Comparison of ENCODE assay signal across 8 mouse cellular contexts in the genomic region with DNA sequence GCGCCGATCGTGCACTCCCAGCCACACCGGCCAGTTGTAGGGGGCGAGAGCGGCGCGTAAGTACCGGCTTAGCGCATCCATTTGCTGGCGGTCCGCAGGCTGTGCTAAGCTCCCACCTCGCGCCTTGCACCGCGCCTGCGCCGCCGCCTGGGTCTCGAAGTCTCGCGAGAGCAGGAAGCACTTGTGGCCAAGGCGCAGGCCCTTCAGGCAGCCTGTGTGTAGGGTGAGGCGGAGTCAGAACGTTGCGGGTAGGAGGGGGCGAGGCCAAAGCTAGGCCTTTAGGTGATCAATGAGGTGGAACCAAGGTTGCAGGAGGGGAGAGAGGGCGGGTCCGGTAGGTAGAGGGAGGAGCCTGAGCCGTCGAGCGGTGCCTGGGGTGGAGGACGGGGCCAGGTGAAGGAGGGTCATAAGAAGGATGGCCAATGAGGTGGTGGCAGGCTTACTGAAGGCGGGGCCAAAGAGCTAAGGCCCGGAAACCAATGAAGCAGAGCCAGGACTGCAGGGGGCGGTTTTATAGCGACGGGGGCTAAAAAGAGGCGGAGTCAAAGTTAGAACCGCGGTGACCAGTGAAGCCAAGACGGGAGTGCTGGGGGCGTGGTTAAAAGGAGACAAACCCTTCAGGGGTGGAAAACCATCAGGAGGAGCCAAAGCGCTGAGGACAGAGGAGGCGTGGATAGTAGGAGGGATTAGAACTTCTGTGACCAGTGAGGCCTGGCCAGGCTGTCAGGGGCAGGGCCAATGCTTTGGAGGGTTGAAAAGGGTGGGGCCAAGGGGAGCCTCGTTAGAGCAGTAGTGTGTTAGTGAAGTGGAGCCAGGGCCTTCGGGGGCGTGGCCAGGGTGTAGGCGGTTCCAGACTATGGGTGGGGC. TPM values are rescaled to one million over a fixed set of nuclear protein-coding genes. Genes with fewer than 3 reads are reported as not detected.
DNase-seq lines count a peak whose midpoint lies in the region; ATAC-seq and TF ChIP-seq lines count a peak whose summit lies in the region.

No protein-coding gene starts in this region.

- no peaks in the 10 kb centered on the region for H3K36me3 ChIP-seq in hindbrain, postnatal 0 days (ENCODE audit: insufficient read depth, low read length)

- DNase-seq in ZHBTc4 (ENCODE audit: low read depth, low spot score) = peak; percentile 100
- DNase-seq in gastrocnemius, adult 2 months = peak; percentile 97
- peak; percentile 99 for DNase-seq in hindbrain, postnatal 0 days (ENCODE audit: low spot score)
- peak; percentile 97 for DNase-seq in left cerebral cortex, adult 2 months (ENCODE audit: extremely low spot score in 1 of 2, low spot score in 2 of 2)
- peak; percentile 96 to 97 for DNase-seq in right cerebral cortex, adult 2 months (ENCODE audit: low spot score in 2 of 2)
- peak; percentile 98 for DNase-seq in urinary bladder, postnatal 14 days (ENCODE audit: low spot score)

- WGBS in hindbrain, postnatal 0 days = under 1% methylated on average over 49 of the region's 49 CpGs

- peaks cover 10% of the 10 kb centered on the region; the same call in 1 of the 2 replicates for H3K4me1 ChIP-seq in hindbrain, postnatal 0 days (ENCODE audit: insufficient read depth, low read length)

- intact Hi-C loops in gastrocnemius, adult 2 months (cut with DNase I) = loop anchor here (2.0 to 5.0 kb wide), 2 partner anchors 43 to 56 kb away; a partner anchor contains a TSS
- intact Hi-C loops in left cerebral cortex, adult 2 months (cut with DNase I) = loop anchor here (2.0 kb wide), 1 partner anchor 42 kb away; no protein-coding TSS in a partner anchor

- TF ChIP-seq CTCF in gastrocnemius, adult 2 months (IDR thresholded peaks at IDR 0.05) = 0 out of 2 replicates have a peak, but pooled peaks have one; percentile 3
- peak; percentile 49 for TF ChIP-seq CTCF in hindbrain, postnatal 0 days (IDR thresholded peaks at IDR 0.05; ENCODE audit: low read depth)
- no peak; the same call in 1 of the 2 replicates for TF ChIP-seq CTCF in left cerebral cortex, adult 2 months (IDR thresholded peaks at IDR 0.05)

- H3K9me3 ChIP-seq in hindbrain, postnatal 0 days (ENCODE audit: low read length) = no peaks in the 10 kb centered on the region

- H3K4me2 ChIP-seq in hindbrain, postnatal 0 days (ENCODE audit: low read depth, low read length) = peak overlapping the region; percentile 72

- peak overlapping the region; percentile 97 for H3K27ac ChIP-seq in gastrocnemius, adult 2 months
- peak overlapping the region; percentile 95 for H3K27ac ChIP-seq in hindbrain, postnatal 0 days
- peak overlapping the region; percentile 98 for H3K27ac ChIP-seq in left cerebral cortex, adult 2 months

- peak overlapping the region; percentile 87 for H3K9ac ChIP-seq in hindbrain, postnatal 0 days (replicated peaks; ENCODE audit: low read length)

- peak overlapping the region; percentile 82 for H3K4me3 ChIP-seq in gastrocnemius, adult 2 months
- H3K4me3 ChIP-seq in hindbrain, postnatal 0 days (ENCODE audit: low read length) = peak overlapping the region; percentile 61
- peak overlapping the region; percentile 83 for H3K4me3 ChIP-seq in left cerebral cortex, adult 2 months

- no peaks in the 10 kb centered on the region for H3K27me3 ChIP-seq in hindbrain, postnatal 0 days (ENCODE audit: insufficient read depth, low read length)

- ATAC-seq in common myeloid progenitor, adult 5-6 weeks (replicated peaks; ENCODE audit: low read depth, poor library complexity, severe bottlenecking) = peak; percentile 84
- peak; percentile 96 for ATAC-seq in hindbrain, postnatal 0 days
- ATAC-seq in megakaryocyte, adult 5-6 weeks (ENCODE audit: poor library complexity, severe bottlenecking) = peak; percentile 87

RNA-seq across cellular contexts. Expression of a gene that starts 1.7 kb away (rescaled TPM):
- total RNA-seq in common myeloid progenitor, adult 5-6 weeks (2017) = 2.7 and 5.5 TPM in 2 replicates
- 1 to 10 TPM in 1 of 2 experiments, under 1 TPM in 1; 0.59 to 2.2 TPM for total RNA-seq in gastrocnemius, adult 2 months (2021)
- total RNA-seq in hindbrain, postnatal 0 days (2014; rRNA removed) = 3.3 and 5.9 TPM in 2 replicates
- 4.4 and 4.5 TPM in 2 replicates for polyA plus RNA-seq in hindbrain, postnatal 0 days (2015; fragmentation: Nextera tagmentation; extraction: Ambion mirVana)
- 1 to 10 TPM; 4.3 TPM for total RNA-seq in left cerebral cortex, adult 2 months (2021)
- 0.80 and 1.9 TPM in 2 replicates for total RNA-seq in megakaryocyte, adult 5-6 weeks (2015)
- 0.77 and 1.7 TPM in 2 replicates for total RNA-seq in megakaryocyte, adult 5-6 weeks (2017)

RNA-seq across cellular contexts. Expression of a gene that starts 5.0 kb away (rescaled TPM):
- total RNA-seq in common myeloid progenitor, adult 5-6 weeks (2017) = not detected in 2 replicates
- under 1 TPM; 0.31 to 0.59 TPM for total RNA-seq in gastrocnemius, adult 2 months (2021)
- 39.0 and 41.8 TPM in 2 replicates for total RNA-seq in hindbrain, postnatal 0 days (2014; rRNA removed)
- 36.3 and 36.6 TPM in 2 replicates for polyA plus RNA-seq in hindbrain, postnatal 0 days (2015; fragmentation: Nextera tagmentation; extraction: Ambion mirVana)
- 100 to 1,000 TPM; 637 to 705 TPM for total RNA-seq in left cerebral cortex, adult 2 months (2021)
- 0.02 and 0.07 TPM in 2 replicates for total RNA-seq in megakaryocyte, adult 5-6 weeks (2015)
- total RNA-seq in megakaryocyte, adult 5-6 weeks (2017) = not detected in 2 replicates

RNA-seq across cellular contexts. Expression of a gene that starts 43.8 kb away (rescaled TPM):
- total RNA-seq in common myeloid progenitor, adult 5-6 weeks (2017) = not detected in 2 replicates
- not detected for total RNA-seq in gastrocnemius, adult 2 months (2021)
- total RNA-seq in hindbrain, postnatal 0 days (2014; rRNA removed) = not detected in 2 replicates
- not detected in 2 replicates for polyA plus RNA-seq in hindbrain, postnatal 0 days (2015; fragmentation: Nextera tagmentation; extraction: Ambion mirVana)
- total RNA-seq in left cerebral cortex, adult 2 months (2021) = not detected
- not detected in 2 replicates for total RNA-seq in megakaryocyte, adult 5-6 weeks (2015)
- not detected in 2 replicates for total RNA-seq in megakaryocyte, adult 5-6 weeks (2017)

RNA-seq across cellular contexts. Expression of a gene that starts 47.8 kb away (rescaled TPM):
- not detected in 2 replicates for total RNA-seq in common myeloid progenitor, adult 5-6 weeks (2017)
- total RNA-seq in gastrocnemius, adult 2 months (2021) = not detected
- not detected in 2 replicates for total RNA-seq in hindbrain, postnatal 0 days (2014; rRNA removed)
- 0.13 TPM in 1 of 2 replicates, not detected in the other for polyA plus RNA-seq in hindbrain, postnatal 0 days (2015; fragmentation: Nextera tagmentation; extraction: Ambion mirVana)
- not detected for total RNA-seq in left cerebral cortex, adult 2 months (2021)
- total RNA-seq in megakaryocyte, adult 5-6 weeks (2015) = not detected in 2 replicates
- total RNA-seq in megakaryocyte, adult 5-6 weeks (2017) = not detected in 2 replicates

RNA-seq across cellular contexts. Expression of a gene that starts 58.5 kb away (rescaled TPM):
- 97.3 and 107 TPM in 2 replicates for total RNA-seq in common myeloid progenitor, adult 5-6 weeks (2017)
- total RNA-seq in gastrocnemius, adult 2 months (2021) = 1 to 10 TPM; 6.1 to 8.2 TPM
- 340 and 409 TPM in 2 replicates for total RNA-seq in hindbrain, postnatal 0 days (2014; rRNA removed)
- 239 TPM in 2 replicates for polyA plus RNA-seq in hindbrain, postnatal 0 days (2015; fragmentation: Nextera tagmentation; extraction: Ambion mirVana)
- total RNA-seq in left cerebral cortex, adult 2 months (2021) = 10 to 100 TPM; 70.1 to 80.9 TPM
- total RNA-seq in megakaryocyte, adult 5-6 weeks (2015) = 19.9 and 20.8 TPM in 2 replicates
- total RNA-seq in megakaryocyte, adult 5-6 weeks (2017) = 17.2 and 23.0 TPM in 2 replicates

Comparison
In these comparisons a context has a peak if more than half of its experiments do, and no peak if none do; other contexts are left out.
1. Peak in every context shown above with its lines: DNase-seq, ATAC-seq, H3K4me3 ChIP-seq and H3K27ac ChIP-seq.
2. RNA of a gene that starts 5.0 kb away (total RNA-seq): 637 to 705 TPM in left cerebral cortex, adult 2 months and 39.0 to 41.8 TPM in hindbrain, postnatal 0 days; 0.31 to 0.59 TPM in gastrocnemius, adult 2 months, 0.02 to 0.07 TPM in megakaryocyte, adult 5-6 weeks and not detected in common myeloid progenitor, adult 5-6 weeks; every median in the first group is over 10 times any median in the second.